Mouse (Mus musculus): ENCODE measurements at regions not wholly inside any gene's neighbourhood (a gene's known extent, or its start where the extent isn't known, plus 50 kb on each side); places are given as distances from the start of the nearest gene placed in this dataset.
"Not testable (repeated sequence)": the region's sequence is repeated elsewhere in the genome, so short reads cannot be mapped to it uniquely, and the experiment has no call there.

DNA sequence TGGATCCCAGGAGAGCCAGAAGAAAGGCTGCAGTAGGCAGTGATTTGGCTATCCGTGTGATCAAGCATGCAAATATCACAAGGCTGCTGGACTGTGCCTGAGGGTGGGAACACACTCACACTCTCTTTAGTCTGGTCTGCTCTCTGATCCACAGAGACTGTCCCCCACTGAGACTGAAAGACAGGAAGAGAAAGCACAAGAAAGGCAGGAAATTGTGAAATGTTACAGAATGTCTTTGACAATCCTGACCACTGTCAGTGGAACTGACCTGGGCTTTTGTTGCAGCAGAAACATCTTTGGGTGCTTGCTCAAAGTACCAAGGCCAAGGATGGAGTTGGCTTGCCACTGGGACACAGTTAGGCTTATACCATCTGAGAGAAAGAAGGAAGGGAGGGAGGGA, 52.3 kb upstream of the Gpd2 start:
- WGBS: 14% methylated on average over 1 of the region's 1 CpGs
- no peak overlapping the region for H3K9ac ChIP-seq (replicated peaks; ENCODE audit: low read depth)
- peaks cover 6% of the 10 kb centered on the region; the same call in 1 of the 2 replicates for H3K4me1 ChIP-seq (ENCODE audit: insufficient read depth, low read depth, low read length)
- TF ChIP-seq EP300 (IDR thresholded peaks at IDR 0.05): no peak
- TF ChIP-seq CTCF (IDR thresholded peaks at IDR 0.05): no peak
- H3K9me3 ChIP-seq (ENCODE audit: low read length): no peaks in the 10 kb centered on the region
- ATAC-seq (no peak), DNase-seq (ENCODE audit: low spot score) (no peak)
- no peaks in the 10 kb centered on the region for H3K36me3 ChIP-seq (ENCODE audit: insufficient read depth, low read length)
- no peak overlapping the region for H3K27ac ChIP-seq (ENCODE audit: low read length)
- H3K4me2 ChIP-seq (replicated peaks; ENCODE audit: low read depth, low read length): no peak overlapping the region
- H3K27me3 ChIP-seq (replicated peaks; ENCODE audit: insufficient read depth, low read length): no peaks in the 10 kb centered on the region
- H3K4me3 ChIP-seq (ENCODE audit: low read depth, low read length): no peak overlapping the region

DNA sequence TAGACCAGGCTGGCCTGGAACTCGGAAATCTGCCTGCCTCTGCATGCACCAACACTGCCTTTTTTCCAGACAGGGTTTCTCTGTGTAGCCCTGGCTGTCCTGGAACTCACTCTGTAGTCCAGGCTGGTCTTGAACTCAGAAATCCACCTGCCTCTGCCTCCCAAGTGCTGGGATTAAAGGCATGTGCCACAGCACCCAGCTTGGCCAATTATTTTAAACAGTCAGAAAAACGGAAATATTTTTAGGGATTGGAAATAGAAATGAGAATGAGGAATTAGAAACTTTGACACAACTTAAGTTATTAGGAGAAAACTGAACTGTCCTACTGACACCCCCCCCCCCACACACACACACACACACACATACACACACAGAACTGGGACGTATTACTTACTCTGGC, 54.3 kb upstream of the Gpd2 start:
- not testable (repeated sequence) for H3K36me3 ChIP-seq (ENCODE audit: insufficient read depth, low read length); H3K27ac ChIP-seq (ENCODE audit: low read length); H3K9me3 ChIP-seq (ENCODE audit: low read length); DNase-seq (ENCODE audit: low spot score); H3K4me1 ChIP-seq (ENCODE audit: insufficient read depth, low read depth, low read length); H3K4me2 ChIP-seq (replicated peaks; ENCODE audit: low read depth, low read length); H3K9ac ChIP-seq (replicated peaks; ENCODE audit: low read depth); ATAC-seq; H3K4me3 ChIP-seq (ENCODE audit: low read depth, low read length); H3K27me3 ChIP-seq (replicated peaks; ENCODE audit: insufficient read depth, low read length)
- WGBS: 75% methylated on average over 3 of the region's 3 CpGs

DNA sequence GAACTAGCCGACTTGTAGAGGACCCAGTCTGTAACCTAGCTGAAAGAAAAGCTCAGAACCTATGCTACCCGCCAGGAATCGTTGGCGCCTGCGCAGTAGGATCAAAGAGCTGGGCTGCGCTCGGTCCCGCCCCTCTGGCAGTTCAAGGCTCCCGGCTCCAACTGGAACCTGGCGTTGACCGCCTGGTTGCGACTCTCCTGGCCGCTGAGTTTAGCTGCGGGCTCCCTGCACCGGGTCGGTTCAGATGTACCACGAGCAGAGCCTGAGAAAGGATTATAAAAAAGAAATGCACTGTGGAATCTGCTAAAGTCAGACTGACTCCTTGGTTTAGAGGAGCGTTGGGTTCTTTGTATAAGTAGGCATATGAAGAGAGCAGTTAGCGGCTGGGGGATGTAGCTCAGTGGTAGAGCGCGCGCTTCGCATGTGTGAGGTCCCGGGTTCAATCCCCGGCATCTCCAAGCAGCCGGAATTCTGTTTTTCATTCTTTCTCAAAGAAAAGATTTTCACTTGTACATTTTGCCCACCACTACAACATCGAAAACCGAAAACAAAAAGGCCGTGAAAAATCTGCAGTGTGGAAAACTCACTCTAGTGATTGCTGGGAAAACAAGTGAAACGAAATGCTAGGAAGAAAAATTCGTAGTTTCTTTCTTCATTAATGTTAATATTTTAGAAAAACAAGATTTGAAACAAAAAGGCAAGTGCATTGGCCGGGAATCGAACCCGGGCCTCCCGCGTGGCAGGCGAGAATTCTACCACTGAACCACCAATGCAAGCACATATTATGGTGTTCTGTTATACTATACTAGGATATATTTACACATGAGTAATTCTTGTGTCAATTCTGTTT, 55.5 kb upstream of the Gpd2 start:
- peak; percentile 98 for ATAC-seq
- peak overlapping the region; percentile 83 for H3K27ac ChIP-seq (ENCODE audit: low read length)
- H3K4me1 ChIP-seq (ENCODE audit: insufficient read depth, low read depth, low read length): peaks cover 6% of the 10 kb centered on the region; the same call in 1 of the 2 replicates
- TF ChIP-seq CTCF (IDR thresholded peaks at IDR 0.05) (no peak), EP300 (IDR thresholded peaks at IDR 0.05) (peak; percentile 57; the same call in 1 of the 2 replicates)
- H3K27me3 ChIP-seq (replicated peaks; ENCODE audit: insufficient read depth, low read length): no peaks in the 10 kb centered on the region
- peak overlapping the region; percentile 45 for H3K9ac ChIP-seq (replicated peaks; ENCODE audit: low read depth)
- H3K4me2 ChIP-seq (replicated peaks; ENCODE audit: low read depth, low read length): peak overlapping the region; percentile 60
- no peaks in the 10 kb centered on the region for H3K36me3 ChIP-seq (ENCODE audit: insufficient read depth, low read length)
- H3K4me3 ChIP-seq (ENCODE audit: low read depth, low read length): peak overlapping the region; percentile 73
- no peaks in the 10 kb centered on the region for H3K9me3 ChIP-seq (ENCODE audit: low read length)
- WGBS: 2% methylated on average over 37 of the region's 37 CpGs
- DNase-seq (ENCODE audit: low spot score): peak; percentile 97

DNA sequence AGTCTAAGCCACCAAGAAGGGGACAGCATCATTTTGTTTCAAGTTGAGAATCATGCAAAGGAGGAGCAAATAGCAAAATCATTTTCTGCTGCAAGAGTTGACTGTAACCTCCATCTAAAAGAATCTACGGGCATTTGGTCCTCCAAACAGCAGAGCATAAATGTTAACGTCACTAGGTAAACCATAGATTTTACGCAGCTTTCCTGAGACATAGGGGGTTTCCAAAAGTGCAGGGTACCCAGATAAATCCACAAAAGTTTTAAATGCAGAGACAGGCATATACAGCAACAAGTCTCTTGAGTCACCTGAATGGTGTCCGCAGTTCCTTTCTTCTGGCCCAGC, 56.1 kb upstream of the Gpd2 start:
- Histone ChIP-seq H3K9me3 (ENCODE audit: low read length) (no peaks in the 10 kb centered on the region), H3K9ac (replicated peaks; ENCODE audit: low read depth) (peak overlapping the region; percentile 45), H3K4me1 (ENCODE audit: insufficient read depth, low read depth, low read length) (peaks cover 6% of the 10 kb centered on the region; the same call in 1 of the 2 replicates), H3K36me3 (ENCODE audit: insufficient read depth, low read length) (no peaks in the 10 kb centered on the region), H3K4me3 (ENCODE audit: low read depth, low read length) (peak overlapping the region; percentile 73), H3K4me2 (replicated peaks; ENCODE audit: low read depth, low read length) (peak overlapping the region; percentile 60), H3K27me3 (replicated peaks; ENCODE audit: insufficient read depth, low read length) (no peaks in the 10 kb centered on the region), H3K27ac (ENCODE audit: low read length) (peak overlapping the region; percentile 83; the same call in 1 of the 2 replicates)
- TF ChIP-seq EP300 (IDR thresholded peaks at IDR 0.05) (no peak), CTCF (IDR thresholded peaks at IDR 0.05) (no peak)
- peak; percentile 2; the same call in 1 of the 2 replicates for ATAC-seq
- 8% methylated on average over 4 of the region's 4 CpGs for WGBS
- no peak for DNase-seq (ENCODE audit: low spot score)

GRCm38 (mm10) chr2:57178056-57178455, 54.3 kb upstream of the Nr4a2 start:
- H3K9me3 ChIP-seq (ENCODE audit: low read length): no peaks in the 10 kb centered on the region
- H3K36me3 ChIP-seq (ENCODE audit: insufficient read depth, low read length): no peaks in the 10 kb centered on the region
- DNase-seq (ENCODE audit: low spot score) (no peak), ATAC-seq (no peak)
- no peaks in the 10 kb centered on the region for H3K27me3 ChIP-seq (replicated peaks; ENCODE audit: insufficient read depth, low read length)
- no peak overlapping the region for H3K4me2 ChIP-seq (replicated peaks; ENCODE audit: low read depth, low read length)
- H3K9ac ChIP-seq (replicated peaks; ENCODE audit: low read depth): no peak overlapping the region
- H3K4me3 ChIP-seq (ENCODE audit: low read depth, low read length): no peak overlapping the region
- H3K4me1 ChIP-seq (ENCODE audit: insufficient read depth, low read depth, low read length): peaks cover 6% of the 10 kb centered on the region; the same call in 1 of the 2 replicates
- TF ChIP-seq EP300 (IDR thresholded peaks at IDR 0.05): no peak
- TF ChIP-seq CTCF (IDR thresholded peaks at IDR 0.05): no peak
- WGBS: 77% methylated on average over 6 of the region's 6 CpGs
- no peak overlapping the region for H3K27ac ChIP-seq (ENCODE audit: low read length)

DNA sequence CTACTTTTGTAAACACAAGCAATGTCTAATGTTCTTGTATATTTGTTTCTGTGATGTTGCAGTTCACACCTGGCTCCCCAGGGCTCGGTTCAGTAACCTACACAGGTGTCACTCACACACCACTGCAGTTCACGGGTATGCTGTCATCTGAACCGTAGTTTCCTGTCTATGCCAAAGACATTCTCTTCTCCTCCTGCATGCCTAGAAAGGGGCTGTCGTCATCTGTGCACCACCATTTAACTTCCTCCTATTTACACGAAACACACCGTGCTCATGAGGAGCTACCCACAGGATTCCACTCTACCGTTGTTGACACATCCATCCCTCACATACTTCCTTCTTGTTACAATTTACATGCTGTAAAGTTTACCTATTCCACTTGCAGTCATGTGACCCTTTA, 52.7 kb upstream of the Nr4a2 start:
- WGBS: 61% methylated on average over 7 of the region's 7 CpGs
- Histone ChIP-seq H3K4me3 (ENCODE audit: low read depth, low read length) (no peak overlapping the region), H3K9me3 (ENCODE audit: low read length) (no peaks in the 10 kb centered on the region), H3K27me3 (replicated peaks; ENCODE audit: insufficient read depth, low read length) (no peaks in the 10 kb centered on the region), H3K27ac (ENCODE audit: low read length) (no peak overlapping the region), H3K9ac (replicated peaks; ENCODE audit: low read depth) (no peak overlapping the region), H3K4me2 (replicated peaks; ENCODE audit: low read depth, low read length) (no peak overlapping the region), H3K36me3 (ENCODE audit: insufficient read depth, low read length) (no peaks in the 10 kb centered on the region), H3K4me1 (ENCODE audit: insufficient read depth, low read depth, low read length) (peaks cover 6% of the 10 kb centered on the region; the same call in 1 of the 2 replicates)
- ATAC-seq (no peak), DNase-seq (ENCODE audit: low spot score) (no peak)
- no peak for TF ChIP-seq EP300 (IDR thresholded peaks at IDR 0.05)
